Mouse (Mus musculus) monocyte, adult 5-6 weeks (primary cell): ENCODE data around the gene S100pbp. TPM values are rescaled to one million over a fixed set of nuclear protein-coding genes. Genes with fewer than 3 reads are reported as not detected.

ENCODE experiments used
- ATAC-seq: fragments of 153-309, 156-312 bp; replicated peaks from 2 replicates; pipeline ENCODE4 v1.8.0; 2017; ENCODE audit warnings: mild to moderate bottlenecking; ENCODE audit not compliant: low TSS enrichment, insufficient number of reproducible peaks, severe bottlenecking, poor library complexity, low FRiP score
- total RNA-seq: library from RNA; stranded (forward); fragments of 200-1000, 200-491, 200-594 nt; gene quantifications from 3 replicates; pipeline ENCODE4 v1.2.3, GENCODE M21; 2017

The S100pbp gene
- total RNA-seq, 1 experiment from 2014 or later: 32.0 TPM

GRCm38 (mm10) chr4:129137392-129138321, 51.9 kb downstream of the S100pbp start:
- no peak for ATAC-seq

- no peak for ATAC-seq
Measured at GRCm38 (mm10) chr4:129136579-129137391, 52.7 kb downstream of the S100pbp start, which contains the start of gene Fndc5. Gene Fndc5 (plus strand): TSS chr4:129136999.

- no peak for ATAC-seq
Measured at GRCm38 (mm10) chr4:129136189-129136578, 53.3 kb downstream of the S100pbp start.

- ATAC-seq: no peak
Measured at GRCm38 (mm10) chr4:129135637-129136036, 53.9 kb downstream of the S100pbp start.

GRCm38 (mm10) chr4:129134799-129135585, 54.5 kb downstream of the S100pbp start:
- peak; percentile 49; the same call in 1 of the 2 replicates for ATAC-seq

- no peak for ATAC-seq
Measured at GRCm38 (mm10) chr4:129130755-129131303, 58.7 kb downstream of the S100pbp start.

- ATAC-seq: 0 out of 2 replicates have a peak, but pooled peaks have one; percentile 43
Measured at GRCm38 (mm10) chr4:129130149-129130548, 59.4 kb downstream of the S100pbp start.

GRCm38 (mm10) chr4:129129387-129129786, 60.1 kb downstream of the S100pbp start:
- ATAC-seq: no peak

GRCm38 (mm10) chr4:129128582-129129338, 60.8 kb downstream of the S100pbp start:
- no peak for ATAC-seq

GRCm38 (mm10) chr4:129125736-129126451, 63.6 kb downstream of the S100pbp start:
- ATAC-seq: no peak

- no peak for ATAC-seq
Measured at GRCm38 (mm10) chr4:129124652-129125146, 64.8 kb downstream of the S100pbp start.

- no peak for ATAC-seq
Measured at GRCm38 (mm10) chr4:129122719-129123118, 66.8 kb downstream of the S100pbp start.

- ATAC-seq: no peak
Measured at GRCm38 (mm10) chr4:129122107-129122506, 67.4 kb downstream of the S100pbp start.

- ATAC-seq: no peak
Measured at GRCm38 (mm10) chr4:129121569-129122086, 67.9 kb downstream of the S100pbp start, which contains the start of gene Hpca. Gene Hpca (minus strand): TSS chr4:129122036.

- no peak for ATAC-seq
Measured at GRCm38 (mm10) chr4:129120520-129121445, 68.7 kb downstream of the S100pbp start.

GRCm38 (mm10) chr4:129119708-129120107, 69.8 kb downstream of the S100pbp start:
- no peak for ATAC-seq
